Comparison of ENCODE assay signal across 1 mouse cellular context in genomic region chr19:16755854-16756253, GRCm38 (mm10).
TF ChIP-seq lines count a peak whose summit lies in the region.

No protein-coding gene starts in this region.

TF ChIP-seq in CH12.LX, 34 proteins besides CTCF, POLR2A, EP300 and RAD21:
- TF ChIP-seq NRF1 (IDR thresholded peaks at IDR 0.05; ENCODE audit: low read depth, low read length) (no peak), ZKSCAN1 (IDR thresholded peaks at IDR 0.05; ENCODE audit: borderline replicate concordance, low read depth, low read length) (no peak), RCOR1 (conservative IDR thresholded peaks at IDR 0.05; ENCODE audit: low read depth, low read length) (no peak), ETS1 (conservative IDR thresholded peaks at IDR 0.05; ENCODE audit: low read depth, low read length) (no peak), MYC (IDR thresholded peaks at IDR 0.05; ENCODE audit: low read depth, low read length) (no peak), E2F4 (IDR thresholded peaks at IDR 0.05; ENCODE audit: insufficient replicate concordance, low read depth, low read length) (no peak), USF1 (IDR thresholded peaks at IDR 0.05; ENCODE audit: low read depth, low read length) (no peak), ZNF384 (IDR thresholded peaks at IDR 0.05; ENCODE audit: low read depth, low read length) (no peak), ZMIZ1 (IDR thresholded peaks at IDR 0.05; ENCODE audit: low read depth, low read length) (no peak), MXI1 (IDR thresholded peaks at IDR 0.05; ENCODE audit: low read depth, low read length) (no peak), GABPA (IDR thresholded peaks at IDR 0.05; ENCODE audit: insufficient replicate concordance, low read depth, low read length) (no peak), JUND (conservative IDR thresholded peaks at IDR 0.05; ENCODE audit: low read depth, low read length) (no peak), POLR2AphosphoS2 (IDR thresholded peaks at IDR 0.05; ENCODE audit: low read depth, low read length) (no peak), UBTF (IDR thresholded peaks at IDR 0.05; ENCODE audit: low read depth, low read length) (no peak), USF2 (conservative IDR thresholded peaks at IDR 0.05; ENCODE audit: low read depth, low read length) (no peak), IRF4 (IDR thresholded peaks at IDR 0.05; ENCODE audit: low read depth, low read length) (no peak), SIN3A (IDR thresholded peaks at IDR 0.05; ENCODE audit: low read length) (no peak)
